Comparison of ENCODE assay signal across 1 mouse cellular context in the genomic region with DNA sequence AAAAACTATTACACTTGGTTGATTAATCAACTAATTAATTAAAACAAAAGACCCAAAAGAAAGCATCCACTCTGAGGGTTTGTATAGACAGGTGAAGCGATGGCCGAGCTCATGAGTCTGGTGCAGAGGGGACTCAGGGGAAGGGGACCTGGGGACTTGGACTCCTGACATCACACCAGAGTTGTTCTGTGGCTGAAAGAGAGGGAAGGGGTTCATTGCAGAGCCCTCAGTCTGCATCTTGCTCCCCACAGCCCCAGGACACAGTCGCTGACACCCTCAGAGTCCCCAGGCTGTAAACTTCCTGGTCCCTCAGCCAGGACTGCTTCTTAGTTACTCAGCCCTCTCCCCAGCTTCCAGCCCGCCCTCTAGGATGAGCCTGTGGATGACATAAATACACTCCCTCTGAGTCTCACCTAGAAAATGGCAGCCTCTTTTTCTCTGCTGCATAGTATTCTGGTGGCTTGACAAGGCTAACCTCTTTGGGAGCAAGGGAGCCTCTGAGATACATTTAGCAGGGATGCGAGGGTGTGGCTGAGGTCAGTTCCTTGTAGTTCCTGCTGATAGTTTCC.
TF ChIP-seq lines count a peak whose summit lies in the region.

No protein-coding gene starts in this region.

TF ChIP-seq in MEL, 35 proteins besides CTCF, POLR2A, EP300 and RAD21:
- TF ChIP-seq NELFE (IDR thresholded peaks at IDR 0.05; ENCODE audit: low read depth, low read length), result no peak
- TF ChIP-seq ZKSCAN1 (IDR thresholded peaks at IDR 0.05; ENCODE audit: low read depth, low read length), result no peak
- TF ChIP-seq SIN3A (IDR thresholded peaks at IDR 0.05; ENCODE audit: low read length), result no peak; the same call in 1 of the 2 replicates
- no peak for TF ChIP-seq GABPA (IDR thresholded peaks at IDR 0.05; ENCODE audit: low read depth, low read length)
- no peak for TF ChIP-seq MAZ (IDR thresholded peaks at IDR 0.05; ENCODE audit: low read depth, low read length)
- no peak for TF ChIP-seq ZMIZ1 (IDR thresholded peaks at IDR 0.05; ENCODE audit: low read depth, low read length)
- TF ChIP-seq JUND (IDR thresholded peaks at IDR 0.05; ENCODE audit: low read depth, low read length), result no peak
- TF ChIP-seq ZNF384 (IDR thresholded peaks at IDR 0.05; ENCODE audit: low read depth, low read length), result no peak
- TF ChIP-seq POLR2AphosphoS5 (IDR thresholded peaks at IDR 0.05; ENCODE audit: borderline replicate concordance, low read depth, low read length), result no peak
- no peak for TF ChIP-seq USF1 (IDR thresholded peaks at IDR 0.05; ENCODE audit: low read depth, low read length)
- no peak for TF ChIP-seq MAX (IDR thresholded peaks at IDR 0.05; ENCODE audit: low read length)
- TF ChIP-seq TBP (IDR thresholded peaks at IDR 0.05; ENCODE audit: low read depth, low read length), result no peak
- no peak for TF ChIP-seq TAL1 (IDR thresholded peaks at IDR 0.05; ENCODE audit: low read length)
- no peak for TF ChIP-seq CHD1 (IDR thresholded peaks at IDR 0.05; ENCODE audit: low read depth, low read length)
- TF ChIP-seq TCF12 (IDR thresholded peaks at IDR 0.05; ENCODE audit: low read depth, low read length), result no peak
